26 mouse cellular contexts compared by ENCODE assay signal in genomic region chr9:27761196-27761595, GRCm38 (mm10). TPM values are rescaled to one million over a fixed set of nuclear protein-coding genes. Genes with fewer than 3 reads are reported as not detected.
DNase-seq lines count a peak whose midpoint lies in the region; ATAC-seq and TF ChIP-seq lines count a peak whose summit lies in the region.
"Had no signal": no experiment of that assay in that cellular context is flagged by ENCODE, and none has a peak within 500 bp of the region (broad histone marks: within the 10 kb centered on the region; RNA-seq: fewer than 3 reads in every experiment).

No protein-coding gene starts in this region.

- peak; percentile 18 for DNase-seq in heart, adult 11 months
- DNase-seq in heart, postnatal 4 days: no peak
- DNase-seq in Muller cell, postnatal 12 days (ENCODE audit: inconsistent ontology term): peak; percentile 84
- DNase-seq in Patski (ENCODE audit: low read depth, low spot score): peak; percentile 81
- DNase-seq in fibroblast of lung, adult 2 months (ENCODE audit: low read depth): peak; percentile 24
- no peak for DNase-seq in ovary, postnatal 14 days (ENCODE audit: low spot score)
- no peak for DNase-seq in left cerebral cortex, adult 9 months (ENCODE audit: low spot score in 2 of 2)
- DNase-seq: adrenal gland, adult 8-10 months; adrenal gland, postnatal 14 days; adrenal gland, postnatal 36 days; B cell, adult 2 months; cerebellum, adult 11-12 months; cerebellum, adult 2 months; cerebellum, adult 9-10 months; cerebellum, postnatal 10 days; cerebellum, postnatal 25 days had no signal

- in situ Hi-C loops in Patski (cut with MboI; ENCODE audit: low pct_unique_long_range_greater_than_20kb): no loop called here

- peak; percentile 91 for ATAC-seq in Patski
- no peak for ATAC-seq in kidney, embryonic 15.5 days (replicated peaks; ENCODE audit: low FRiP score)
- ATAC-seq: CD4-positive, CD25-positive, alpha-beta regulatory T cell, adult 4 months; forebrain, embryonic 14.5 days; forebrain, embryonic 16.5 days had no signal

- no peak for TF ChIP-seq CTCF in Patski (IDR thresholded peaks at IDR 0.05)

- H3K4me2 ChIP-seq in kidney, embryonic 15.5 days: no peak overlapping the region
- H3K4me2 ChIP-seq: embryonic facial prominence, embryonic 13.5 days; embryonic facial prominence, embryonic 15.5 days; forebrain, embryonic 12.5 days had no signal

- H3K9ac ChIP-seq in kidney, embryonic 15.5 days: no peak overlapping the region
- H3K9ac ChIP-seq: embryonic facial prominence, embryonic 13.5 days; embryonic facial prominence, embryonic 15.5 days; forebrain, embryonic 12.5 days had no signal

- WGBS in kidney, embryonic 15.5 days: 94% methylated on average over 2 of the region's 2 CpGs

- no peaks in the 10 kb centered on the region for H3K36me3 ChIP-seq in kidney, embryonic 15.5 days
- H3K36me3 ChIP-seq: embryonic facial prominence, embryonic 13.5 days; embryonic facial prominence, embryonic 15.5 days; forebrain, embryonic 10.5 days; forebrain, embryonic 12.5 days; G1E had no signal

- POLR2A ChIA-PET in Patski (lab: Charles Lee): no interaction called here

- CTCF ChIA-PET in Patski (lab: Charles Lee): interaction anchor here (1.2 to 1.4 kb wide), 2 partner anchors 9 to 158 kb away, joined by 3 to 5 read pairs; no protein-coding TSS in a partner anchor

- no peak overlapping the region for H3K4me3 ChIP-seq in kidney, embryonic 15.5 days (replicated peaks)
- H3K4me3 ChIP-seq: embryonic facial prominence, embryonic 13.5 days; embryonic facial prominence, embryonic 15.5 days; forebrain, embryonic 10.5 days; forebrain, embryonic 12.5 days had no signal

- H3K4me1 ChIP-seq in kidney, embryonic 15.5 days: no peaks in the 10 kb centered on the region
- H3K4me1 ChIP-seq: embryonic facial prominence, embryonic 13.5 days; embryonic facial prominence, embryonic 15.5 days; forebrain, embryonic 10.5 days; forebrain, embryonic 12.5 days had no signal

- H3K27ac ChIP-seq in kidney, embryonic 15.5 days: no peak overlapping the region
- H3K27ac ChIP-seq: embryonic facial prominence, embryonic 13.5 days; embryonic facial prominence, embryonic 15.5 days; forebrain, embryonic 10.5 days; forebrain, embryonic 12.5 days had no signal

- no peaks in the 10 kb centered on the region for H3K9me3 ChIP-seq in kidney, embryonic 15.5 days (replicated peaks)
- H3K9me3 ChIP-seq: embryonic facial prominence, embryonic 13.5 days; embryonic facial prominence, embryonic 15.5 days; forebrain, embryonic 10.5 days; forebrain, embryonic 12.5 days; G1E had no signal

- no peaks in the 10 kb centered on the region for H3K27me3 ChIP-seq in Patski
- no peaks in the 10 kb centered on the region for H3K27me3 ChIP-seq in kidney, embryonic 15.5 days
- H3K27me3 ChIP-seq: CH12.LX; embryonic facial prominence, embryonic 13.5 days; embryonic facial prominence, embryonic 15.5 days; forebrain, embryonic 12.5 days had no signal

RNA-seq across cellular contexts. Expression of gene Opcml, which starts 29.4 kb away (rescaled TPM):
- under 1 TPM; 0.72 to 0.83 TPM for total RNA-seq in heart, postnatal 4 days (2021)
- polyA plus RNA-seq in Patski (2021): not detected
- polyA plus RNA-seq in kidney, embryonic 15.5 days (2015; fragmentation: Nextera tagmentation; extraction: Ambion mirVana): 1.5 and 1.8 TPM in 2 replicates
- polyA plus RNA-seq: CD4-positive, CD25-positive, alpha-beta regulatory T cell, adult 4 months; G1E had no signal

Comparison
In these comparisons a context has a peak if more than half of its experiments do, and no peak if none do; other contexts are left out.
1. DNase-seq: peak in heart, adult 11 months (single experiment), Muller cell, postnatal 12 days (single experiment), Patski (single experiment) and fibroblast of lung, adult 2 months (single experiment); none in heart, postnatal 4 days (single experiment), ovary, postnatal 14 days (single experiment) and left cerebral cortex, adult 9 months (0 of 2).